Mouse (Mus musculus): ENCODE measurements around the gene Pla2g16. TPM values are rescaled to one million over a fixed set of nuclear protein-coding genes. Genes with fewer than 3 reads are reported as not detected.

Gene Pla2g16
- polyA plus RNA-seq, 1 experiment from 2014 or later: 7.6 TPM

DNA sequence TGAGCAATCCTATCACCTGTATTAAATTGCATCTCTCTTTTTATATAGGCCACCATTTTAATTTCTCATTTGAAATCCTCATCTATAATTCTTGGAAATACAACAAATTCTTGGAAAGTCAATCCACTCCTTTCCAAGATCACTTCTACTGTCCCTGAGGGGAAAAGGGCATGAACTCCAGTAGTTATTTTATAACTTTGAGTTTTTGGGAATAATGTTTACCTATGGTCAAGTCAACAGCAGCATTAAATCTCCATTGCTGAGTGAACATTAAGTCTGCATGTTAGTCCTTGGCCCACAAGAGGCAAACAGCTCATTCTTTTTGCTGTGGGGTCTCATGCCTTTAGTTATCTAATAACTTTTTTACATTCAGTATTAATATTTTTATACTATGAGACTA is 75.8 kb downstream of the Pla2g16 start:
- H3K27ac ChIP-seq (replicated peaks; ENCODE audit: low read depth, low read length): no peak overlapping the region
- no peak for DNase-seq (ENCODE audit: low spot score)
- H3K27me3 ChIP-seq (ENCODE audit: control insufficient read depth, insufficient read depth, low read length): no peaks in the 10 kb centered on the region
- no peak overlapping the region for H3K4me3 ChIP-seq (ENCODE audit: low read depth, low read length)
- no peak overlapping the region for H3K4me2 ChIP-seq (ENCODE audit: low read depth, severe bottlenecking)
- no peaks in the 10 kb centered on the region for H3K9me3 ChIP-seq (ENCODE audit: control insufficient read depth, low read length)
- H3K36me3 ChIP-seq (ENCODE audit: control insufficient read depth, insufficient read depth, low read length): no peaks in the 10 kb centered on the region
- no peak for ATAC-seq (ENCODE audit: insufficient number of reproducible peaks, low FRiP score, low TSS enrichment, low read depth)
- H3K9ac ChIP-seq (ENCODE audit: low read length): no peak overlapping the region
- H3K4me1 ChIP-seq (ENCODE audit: control insufficient read depth, insufficient read depth, low read length): no peaks in the 10 kb centered on the region

GRCm38 (mm10) chr19:7633786-7634185 is 76.5 kb downstream of the Pla2g16 start:
- H3K4me1 ChIP-seq (ENCODE audit: control insufficient read depth, insufficient read depth, low read length): no peaks in the 10 kb centered on the region
- H3K9me3 ChIP-seq (ENCODE audit: control insufficient read depth, low read length): no peaks in the 10 kb centered on the region
- 64% methylated on average over 1 of the region's 1 CpGs for WGBS
- no peak overlapping the region for H3K9ac ChIP-seq (ENCODE audit: low read length)
- ATAC-seq (ENCODE audit: insufficient number of reproducible peaks, low FRiP score, low TSS enrichment, low read depth): no peak
- H3K4me2 ChIP-seq (ENCODE audit: low read depth, severe bottlenecking): no peak overlapping the region
- DNase-seq (ENCODE audit: low spot score): no peak
- H3K27ac ChIP-seq (replicated peaks; ENCODE audit: low read depth, low read length): no peak overlapping the region
- no peak overlapping the region for H3K4me3 ChIP-seq (ENCODE audit: low read depth, low read length)
- H3K36me3 ChIP-seq (ENCODE audit: control insufficient read depth, insufficient read depth, low read length): no peaks in the 10 kb centered on the region
- H3K27me3 ChIP-seq (ENCODE audit: control insufficient read depth, insufficient read depth, low read length): no peaks in the 10 kb centered on the region

Other genes starting within 250 kb of the Pla2g16 start
- 46.8 and 53.6 TPM in 2 replicates for gene Mark2, start 215.6 kb upstream of the Pla2g16 start, polyA plus RNA-seq (2014; fragmentation: Nextera tagmentation; extraction: Ambion mirVana)
- 35.1 and 47.9 TPM in 2 replicates for gene Spindoc, start 174.5 kb upstream of the Pla2g16 start, polyA plus RNA-seq (2014; fragmentation: Nextera tagmentation; extraction: Ambion mirVana)
- gene 2700081O15Rik, start 139.8 kb upstream of the Pla2g16 start, polyA plus RNA-seq (2014; fragmentation: Nextera tagmentation; extraction: Ambion mirVana): 10.4 and 10.6 TPM in 2 replicates
- gene Rtn3, start 74.2 kb upstream of the Pla2g16 start, polyA plus RNA-seq (2014; fragmentation: Nextera tagmentation; extraction: Ambion mirVana): 78.5 and 94.1 TPM in 2 replicates
- gene Atl3, start 63.4 kb upstream of the Pla2g16 start, polyA plus RNA-seq (2014; fragmentation: Nextera tagmentation; extraction: Ambion mirVana): 10.6 and 10.9 TPM in 2 replicates
- 0.30 and 0.93 TPM in 2 replicates for gene Lgals12, start 49.7 kb downstream of the Pla2g16 start, polyA plus RNA-seq (2014; fragmentation: Nextera tagmentation; extraction: Ambion mirVana)
- gene Hrasls5, start 55.1 kb downstream of the Pla2g16 start, polyA plus RNA-seq (2014; fragmentation: Nextera tagmentation; extraction: Ambion mirVana): not detected in 2 replicates
- not detected in 2 replicates for gene Slc22a19, start 153.9 kb downstream of the Pla2g16 start, polyA plus RNA-seq (2014; fragmentation: Nextera tagmentation; extraction: Ambion mirVana)
- not detected in 2 replicates for gene Slc22a26, start 245.2 kb downstream of the Pla2g16 start, polyA plus RNA-seq (2014; fragmentation: Nextera tagmentation; extraction: Ambion mirVana)

All from limb, embryonic 11.5 days (tissue).